Mouse (Mus musculus): ENCODE measurements around the gene Kcnma1.

Gene Kcnma1

GRCm38 (mm10) chr14:23605740-23606139 lies 408.6 kb downstream of the Kcnma1 start:
- no peak for DNase-seq (ENCODE audit: low read depth, low spot score)

DNA sequence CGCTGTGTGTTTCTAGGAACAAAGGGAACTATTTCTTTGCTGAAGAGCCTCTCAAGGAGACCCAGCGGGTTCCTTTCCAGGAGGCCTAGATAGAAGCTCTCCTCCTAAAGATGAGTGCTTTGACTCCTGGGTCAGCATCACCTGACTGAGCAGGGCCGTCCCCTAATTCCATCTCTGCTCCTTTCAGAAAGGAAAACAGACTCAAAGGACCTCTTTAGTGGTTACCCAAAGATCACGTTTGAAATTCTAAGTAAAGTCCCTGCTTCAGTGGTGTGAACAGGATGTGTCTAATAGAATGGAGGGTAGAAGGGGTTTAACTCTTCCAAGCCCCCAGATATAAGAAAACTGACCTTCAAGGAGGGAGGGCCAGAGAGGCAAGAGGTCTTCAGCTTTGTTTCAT lies 411.4 kb downstream of the Kcnma1 start:
- no peak for DNase-seq (ENCODE audit: low read depth, low spot score)

DNA sequence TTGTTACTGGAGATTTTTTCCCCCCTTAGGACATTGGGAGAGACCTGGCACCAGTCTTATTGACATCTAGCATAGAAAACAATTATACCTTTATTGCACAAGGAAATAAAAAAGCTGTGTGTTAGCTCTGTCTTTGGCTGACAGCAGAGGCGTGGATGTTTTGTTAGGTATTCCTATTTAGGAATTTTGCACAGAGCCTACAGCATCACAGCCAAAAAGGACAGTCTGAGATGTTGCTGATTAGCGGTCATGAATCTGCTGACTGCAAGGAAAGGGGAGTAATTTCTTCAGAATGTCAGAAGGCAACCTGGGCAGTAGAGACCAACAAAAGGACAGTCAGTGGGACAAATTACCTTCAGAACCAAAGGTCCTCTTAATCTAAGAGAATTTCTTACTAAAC lies 412.2 kb downstream of the Kcnma1 start:
- no peak for DNase-seq (ENCODE audit: low read depth, low spot score)

DNA sequence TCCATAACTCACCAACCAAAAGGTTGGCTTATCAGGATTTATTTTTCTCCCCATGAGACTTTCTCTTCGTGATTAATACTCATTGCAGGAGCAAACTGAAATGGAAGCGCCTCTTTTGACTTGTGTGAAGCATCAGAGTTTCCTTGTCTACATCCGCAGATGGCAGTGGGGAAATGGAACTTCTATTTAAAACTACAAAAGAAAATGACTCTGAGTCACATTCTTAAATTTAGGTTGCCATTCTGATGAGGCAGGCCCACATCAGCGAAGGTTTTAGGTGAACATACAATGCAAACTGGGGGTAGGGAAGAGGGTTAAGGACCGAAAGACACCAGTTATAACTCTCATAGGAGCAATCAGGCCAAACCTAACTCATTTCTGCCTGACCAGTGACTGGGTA lies 419.7 kb downstream of the Kcnma1 start:
- no peak for DNase-seq (ENCODE audit: low read depth, low spot score)

- no peak for DNase-seq (ENCODE audit: low read depth, low spot score)
Measured at GRCm38 (mm10) chr14:23592826-23593447, 421.4 kb downstream of the Kcnma1 start.

- no peak for DNase-seq (ENCODE audit: low read depth, low spot score)
Measured at GRCm38 (mm10) chr14:23589744-23590481, 424.4 kb downstream of the Kcnma1 start.

DNA sequence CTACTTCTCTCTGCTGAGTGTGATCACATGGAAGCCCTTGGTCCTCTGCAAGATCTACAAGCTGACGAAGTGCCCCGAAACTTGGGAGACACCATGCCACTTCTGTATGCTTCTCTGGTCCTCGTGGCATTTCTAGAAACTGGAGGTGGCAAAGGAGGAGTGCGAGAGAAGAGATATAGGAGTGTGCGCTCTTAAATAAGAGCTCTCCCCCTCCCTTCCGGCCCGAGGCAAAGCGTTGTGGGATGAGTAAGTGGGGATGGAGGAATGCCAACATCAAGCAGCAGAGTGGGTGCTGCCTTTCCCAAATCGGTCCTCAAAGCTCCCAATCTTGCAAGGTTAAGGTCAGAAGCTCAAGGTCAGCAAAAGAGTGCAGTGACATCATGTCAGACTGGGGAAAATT lies 426.8 kb downstream of the Kcnma1 start:
- no peak for DNase-seq (ENCODE audit: low read depth, low spot score)

DNA sequence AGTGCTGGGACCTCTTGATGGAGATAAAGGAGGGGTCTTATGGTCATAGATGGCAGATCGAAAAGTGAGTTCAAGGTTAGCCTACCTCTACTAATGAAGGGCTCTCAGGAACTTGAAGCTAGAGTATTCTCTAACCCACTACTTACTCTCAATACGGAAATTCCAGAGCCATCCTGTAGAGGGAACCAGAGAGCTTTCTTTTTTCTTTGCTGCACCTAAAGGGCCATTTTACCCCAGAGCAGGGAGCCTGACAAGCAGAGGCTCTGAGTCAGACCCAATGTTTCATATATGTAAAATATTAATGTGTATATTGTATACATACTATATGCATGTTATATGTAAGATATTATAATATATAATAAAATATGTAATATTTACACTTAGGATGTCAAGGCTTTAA lies 431.1 kb downstream of the Kcnma1 start:
- peak; percentile 46 for DNase-seq (ENCODE audit: low read depth, low spot score)

DNA sequence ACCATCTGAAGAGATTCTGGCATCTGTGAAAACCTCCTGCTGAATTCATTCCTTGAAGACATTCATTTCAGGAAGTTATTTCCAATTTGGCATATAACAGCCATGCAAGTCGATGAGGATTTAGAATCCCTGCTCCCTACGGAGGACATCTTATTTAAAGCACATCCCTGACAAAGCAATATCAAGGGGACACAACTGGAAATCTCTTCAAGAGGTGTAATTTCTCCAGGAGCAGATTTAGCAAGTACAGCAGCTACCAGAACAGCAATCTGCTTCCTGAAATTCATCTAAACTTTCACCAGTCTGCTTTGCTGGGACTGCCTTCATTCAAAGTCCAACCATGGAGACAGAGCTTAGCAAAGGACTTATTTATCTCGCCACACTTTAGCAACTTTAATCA lies 433.0 kb downstream of the Kcnma1 start:
- DNase-seq (ENCODE audit: low read depth, low spot score), result no peak

GRCm38 (mm10) chr14:23575951-23576350 lies 438.3 kb downstream of the Kcnma1 start:
- peak; percentile 21 for DNase-seq (ENCODE audit: low read depth, low spot score)

DNA sequence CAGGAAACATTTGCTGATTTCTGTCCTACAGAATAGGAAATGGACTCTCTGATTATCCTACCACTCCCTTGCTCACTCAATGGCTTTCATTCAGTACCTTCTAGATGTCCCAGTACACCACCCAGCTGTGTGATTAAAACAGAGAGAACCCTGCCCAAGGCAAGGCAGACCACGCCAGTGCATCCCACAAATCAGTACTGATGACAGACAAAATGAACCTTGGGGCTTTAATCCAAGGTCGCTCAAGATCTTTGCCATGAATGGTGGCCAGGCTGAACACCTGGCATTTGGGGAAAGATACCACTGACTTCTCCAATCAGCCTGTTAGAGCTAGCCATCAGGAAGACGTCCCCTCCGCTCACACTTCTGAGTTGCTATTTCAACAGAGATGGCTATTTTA lies 440.2 kb downstream of the Kcnma1 start:
- no peak for DNase-seq (ENCODE audit: low read depth, low spot score)

- no peak for DNase-seq (ENCODE audit: low read depth, low spot score)
Measured at GRCm38 (mm10) chr14:23573385-23573784, 440.9 kb downstream of the Kcnma1 start.

GRCm38 (mm10) chr14:23572778-23573177 lies 441.5 kb downstream of the Kcnma1 start:
- no peak for DNase-seq (ENCODE audit: low read depth, low spot score)

- DNase-seq (ENCODE audit: low read depth, low spot score), result no peak
Measured at GRCm38 (mm10) chr14:23570251-23570650, 444.0 kb downstream of the Kcnma1 start.

- DNase-seq (ENCODE audit: low read depth, low spot score), result no peak
Measured at GRCm38 (mm10) chr14:23565931-23566330, 448.4 kb downstream of the Kcnma1 start.

DNA sequence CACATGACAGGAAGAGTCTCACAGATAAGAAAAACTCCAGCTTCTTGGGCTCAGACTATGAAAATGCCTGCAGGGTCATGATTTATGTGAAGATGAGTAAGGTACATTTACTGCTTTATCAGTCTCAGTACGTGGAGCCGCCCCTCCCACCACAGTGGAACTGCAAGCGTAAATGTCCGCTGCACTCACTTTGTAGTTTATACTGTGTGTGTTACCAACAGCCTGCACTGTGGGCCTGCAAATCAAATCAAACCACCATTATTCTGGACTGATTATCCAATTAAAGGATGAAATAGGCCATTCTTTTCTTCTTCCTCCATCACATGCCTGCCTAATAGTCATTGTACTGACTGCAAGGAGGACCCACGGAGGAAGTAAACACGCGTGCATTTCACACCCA lies 449.8 kb downstream of the Kcnma1 start:
- no peak for DNase-seq (ENCODE audit: low read depth, low spot score)

- DNase-seq (ENCODE audit: low read depth, low spot score), result peak; percentile 76
Measured at GRCm38 (mm10) chr14:23563180-23563579, 451.1 kb downstream of the Kcnma1 start.

GRCm38 (mm10) chr14:23555647-23556046 lies 458.6 kb downstream of the Kcnma1 start:
- no peak for DNase-seq (ENCODE audit: low read depth, low spot score)

- no peak for DNase-seq (ENCODE audit: low read depth, low spot score)
Measured at GRCm38 (mm10) chr14:23552252-23552974, 461.9 kb downstream of the Kcnma1 start.

- DNase-seq (ENCODE audit: low read depth, low spot score), result no peak
Measured at GRCm38 (mm10) chr14:23550467-23550866, 463.8 kb downstream of the Kcnma1 start.

GRCm38 (mm10) chr14:23542131-23542530 lies 472.2 kb downstream of the Kcnma1 start:
- no peak for DNase-seq (ENCODE audit: low read depth, low spot score)

DNA sequence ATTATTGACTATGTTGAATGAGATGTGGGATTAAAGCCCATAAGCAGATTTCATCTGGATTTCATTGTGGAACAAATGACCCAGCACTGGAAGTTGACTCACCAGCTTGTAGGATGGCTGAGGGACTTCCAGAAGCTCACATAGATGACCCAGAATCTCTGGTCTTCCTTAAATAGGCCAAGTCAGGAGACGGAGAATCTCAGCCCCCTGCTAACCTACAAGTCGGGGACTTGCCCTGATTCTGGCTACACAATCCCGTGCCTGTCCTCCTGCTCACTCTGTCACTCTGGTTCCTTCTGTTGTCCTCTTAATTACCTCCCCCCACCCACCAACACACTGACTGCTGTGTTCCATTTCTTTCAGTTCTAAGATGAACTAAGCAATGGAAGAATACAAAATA lies 474.7 kb downstream of the Kcnma1 start:
- DNase-seq (ENCODE audit: low read depth, low spot score), result no peak

GRCm38 (mm10) chr14:23533346-23533745 lies 480.9 kb downstream of the Kcnma1 start:
- no peak for DNase-seq (ENCODE audit: low read depth, low spot score)

Data from ES-CJ7 (cell line).